Mouse (Mus musculus) lung, adult 10 weeks (tissue): Measurements from ENCODE around the gene Rp2. TPM values are rescaled to one million over a fixed set of nuclear protein-coding genes. Genes with fewer than 3 reads are reported as not detected.

Experiments used
- polyA plus RNA-seq: library from polyadenylated mRNA; stranded (reverse); fragments of 350-450 nt; fragmentation: Illumina TruSeq; extraction: RNeasy Lipid Tissue Mini Kit (QIAGEN cat#74804); gene quantifications from one replicate; pipeline ENCODE4 v1.2.3, GENCODE M21; 2014; ENCODE audit warnings: low read depth, low replicate concordance; ENCODE audit not compliant: insufficient read depth

Gene Rp2
- 9.7 TPM for polyA plus RNA-seq

DNA sequence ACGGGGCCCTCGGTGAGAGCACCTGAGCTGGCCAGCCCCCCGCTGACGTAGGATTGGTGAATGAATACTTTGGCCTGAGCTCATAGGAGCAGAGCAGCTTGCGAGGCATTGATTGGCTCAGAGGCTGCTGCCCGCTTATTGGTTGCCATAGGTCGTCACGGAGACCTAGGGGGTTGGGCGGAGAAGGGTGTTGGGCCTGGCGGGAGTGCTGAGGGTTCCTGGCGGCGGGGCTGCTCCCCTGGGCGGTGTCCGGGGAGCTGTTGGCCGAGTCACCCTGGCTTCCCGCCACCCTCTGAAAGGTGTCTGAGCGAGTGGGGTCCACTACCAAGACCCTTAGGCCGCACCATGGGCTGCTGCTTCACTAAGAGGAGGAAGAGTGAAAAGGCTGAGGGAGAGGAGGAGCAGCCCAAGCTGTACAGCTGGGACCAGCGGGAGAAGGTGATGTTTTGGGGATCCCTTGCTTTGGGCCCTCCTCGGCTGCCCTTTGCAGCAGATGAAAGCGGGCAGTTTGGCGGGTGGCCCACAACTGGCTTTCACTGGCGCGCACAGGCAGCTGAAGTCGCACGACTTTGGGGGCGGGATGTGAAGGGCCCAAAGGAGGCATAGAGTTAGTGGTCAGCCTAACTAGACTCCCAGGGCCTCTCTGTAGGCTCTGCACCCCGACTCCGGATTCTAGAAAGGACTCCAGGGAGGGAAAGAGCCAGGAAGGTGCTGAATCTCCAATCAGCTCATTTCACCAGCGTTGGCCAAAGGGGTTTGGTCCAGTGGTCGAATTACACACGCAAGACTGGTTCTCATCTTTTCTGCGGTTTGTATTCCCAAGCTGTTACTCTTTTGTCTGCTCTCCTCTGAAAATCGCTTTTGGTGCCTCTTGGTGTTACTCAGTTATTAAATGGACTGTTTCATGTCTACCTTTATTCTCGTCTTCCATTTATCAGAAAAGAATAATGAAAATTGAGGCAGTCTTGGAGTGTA lies at the start of gene Rp2:
TSS of gene Rp2 (plus strand) at position 91 of the 975 bp plus-strand sequence.

DNA sequence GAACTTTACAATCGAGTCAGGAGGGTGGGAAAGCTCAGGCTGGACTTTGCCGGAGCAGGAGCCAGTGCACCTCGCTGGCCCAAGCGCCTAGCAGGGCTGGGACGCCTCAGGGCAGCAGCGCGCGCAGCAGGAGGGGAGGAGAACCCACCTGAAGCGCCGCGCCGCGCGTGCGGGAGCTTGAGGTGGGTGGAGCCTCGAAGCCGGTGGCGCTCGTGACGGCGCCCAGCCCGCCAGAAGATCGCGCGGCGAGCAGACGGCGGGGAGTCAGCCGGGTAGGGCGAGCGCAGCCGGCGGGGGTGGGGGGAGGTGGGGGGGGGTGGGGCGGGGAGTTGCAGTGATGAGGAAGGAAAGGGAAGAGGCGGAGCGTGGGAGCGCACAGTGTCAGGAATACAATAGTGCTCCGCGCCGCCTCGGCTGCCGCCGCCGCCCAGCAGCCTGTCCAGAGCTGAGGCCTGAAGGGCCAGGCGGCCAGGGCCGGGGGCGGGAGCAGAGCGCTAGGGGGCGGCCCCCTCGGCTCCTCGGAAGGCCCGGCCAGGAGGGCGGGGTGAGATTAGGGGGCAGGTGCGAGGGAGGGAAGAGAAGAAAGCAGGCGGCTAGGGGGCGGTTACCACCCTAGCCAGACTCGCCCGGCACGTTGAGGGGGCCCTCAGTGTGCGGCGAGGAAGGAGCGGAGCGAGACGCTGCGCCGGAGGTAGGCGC lies 61.0 kb downstream of the Rp2 start, which contains the start of gene Jade3:
TSS of gene Jade3 (plus strand) at position 549 of the 699 bp plus-strand sequence.

Other genes starting within 250 kb of the Rp2 start
- gene Slc9a7, start 72.7 kb upstream of the Rp2 start, polyA plus RNA-seq, result 1.3 TPM
- gene Jade3, start 61.2 kb downstream of the Rp2 start, polyA plus RNA-seq, result 2.6 TPM
- gene Rgn, start 185.3 kb downstream of the Rp2 start, polyA plus RNA-seq, result 0.43 TPM